Mouse (Mus musculus): Measurements from ENCODE around the gene Ucn2. TPM values are rescaled to one million over a fixed set of nuclear protein-coding genes. Genes with fewer than 3 reads are reported as not detected.

Ucn2 gene
- 1.5 TPM for polyA plus RNA-seq (2014; fragmentation: Illumina TruSeq; extraction: RNeasy Lipid Tissue Mini Kit (QIAGEN cat#74804); ENCODE audit: low read depth, low replicate concordance)

GRCm38 (mm10) chr9:108985710-108986109, at the start of gene Ucn2:
TSS of gene Ucn2 (plus strand) at chr9:108986010.

DNA sequence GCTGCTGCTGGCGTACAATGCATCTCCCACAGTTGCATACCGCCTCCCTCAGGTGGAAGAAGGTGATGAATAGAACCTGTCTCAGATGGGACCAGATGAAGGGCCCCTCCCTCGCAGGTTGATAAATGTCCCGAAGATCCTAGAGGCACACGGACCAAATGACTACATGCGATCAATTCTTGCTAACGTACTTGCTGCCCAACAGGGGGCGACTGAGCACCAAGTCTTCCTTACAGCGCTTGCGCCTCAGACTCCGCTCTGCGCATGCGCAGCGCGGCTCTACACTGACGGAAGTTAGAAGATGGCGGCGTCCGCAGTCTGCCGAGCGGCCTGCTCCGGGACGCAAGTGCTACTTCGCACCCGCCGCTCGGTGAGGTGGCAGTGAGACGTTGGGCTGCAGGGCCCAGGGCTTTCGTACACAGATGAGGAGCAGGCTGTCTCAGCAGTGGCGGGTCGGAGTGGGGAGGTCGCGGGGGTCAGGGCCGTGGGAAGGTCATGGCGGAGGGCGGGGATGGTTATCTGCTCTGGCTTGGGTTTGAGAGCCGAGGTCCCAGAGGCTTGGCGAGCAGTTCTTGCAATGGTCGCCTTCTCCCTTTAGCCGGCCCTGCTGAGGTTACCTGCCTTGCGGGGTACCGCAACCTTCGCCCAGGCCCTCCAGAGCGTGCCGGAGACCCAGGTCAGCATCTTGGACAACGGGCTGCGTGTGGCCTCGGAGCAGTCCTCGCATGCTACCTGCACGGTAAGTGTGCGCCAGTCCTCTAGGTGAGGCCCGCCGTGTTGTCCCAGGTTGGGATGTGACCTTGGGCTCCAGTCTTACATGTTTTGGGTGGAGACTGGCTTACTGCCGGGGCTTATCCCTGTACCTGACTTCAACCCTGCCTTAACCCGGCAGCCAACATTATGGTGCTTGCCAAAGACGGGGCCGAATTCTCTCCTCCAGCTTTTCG, 49.1 kb upstream of the Ucn2 start, which contains the start of gene Uqcrc1:
Gene Uqcrc1, plus strand, starts transcription at position 216 of the 947 bp plus-strand sequence.

DNA sequence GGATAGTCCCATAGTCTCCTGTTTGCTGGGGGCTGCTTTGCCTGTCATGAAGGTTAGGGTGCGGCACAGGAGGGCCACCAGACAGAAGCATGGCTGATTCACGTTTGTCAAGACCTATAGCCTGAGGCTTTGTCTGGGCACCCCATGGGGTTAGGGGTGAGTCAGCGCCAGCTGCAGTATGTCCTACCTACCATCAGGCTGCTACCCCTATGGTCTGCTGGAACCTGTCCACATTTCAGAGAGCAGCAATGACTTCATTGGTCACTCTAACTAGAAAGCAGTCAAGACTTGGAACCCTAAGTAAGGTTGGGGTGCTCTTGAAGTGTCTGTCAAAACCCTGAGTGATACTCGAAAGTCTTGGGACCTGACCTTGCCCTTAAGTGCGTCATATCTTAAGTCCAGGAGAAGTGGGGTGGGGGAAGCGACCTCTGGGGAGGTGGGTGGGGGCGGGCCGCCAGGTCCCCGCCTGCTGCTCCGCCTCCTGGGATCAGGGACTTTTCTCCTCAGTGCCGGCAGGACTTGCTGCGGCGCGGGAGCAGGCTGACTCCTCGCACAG, 32.7 kb upstream of the Ucn2 start, which contains the start of gene Col7a1:
Gene Col7a1, plus strand, starts transcription at position 506 of the 556 bp plus-strand sequence.

DNA sequence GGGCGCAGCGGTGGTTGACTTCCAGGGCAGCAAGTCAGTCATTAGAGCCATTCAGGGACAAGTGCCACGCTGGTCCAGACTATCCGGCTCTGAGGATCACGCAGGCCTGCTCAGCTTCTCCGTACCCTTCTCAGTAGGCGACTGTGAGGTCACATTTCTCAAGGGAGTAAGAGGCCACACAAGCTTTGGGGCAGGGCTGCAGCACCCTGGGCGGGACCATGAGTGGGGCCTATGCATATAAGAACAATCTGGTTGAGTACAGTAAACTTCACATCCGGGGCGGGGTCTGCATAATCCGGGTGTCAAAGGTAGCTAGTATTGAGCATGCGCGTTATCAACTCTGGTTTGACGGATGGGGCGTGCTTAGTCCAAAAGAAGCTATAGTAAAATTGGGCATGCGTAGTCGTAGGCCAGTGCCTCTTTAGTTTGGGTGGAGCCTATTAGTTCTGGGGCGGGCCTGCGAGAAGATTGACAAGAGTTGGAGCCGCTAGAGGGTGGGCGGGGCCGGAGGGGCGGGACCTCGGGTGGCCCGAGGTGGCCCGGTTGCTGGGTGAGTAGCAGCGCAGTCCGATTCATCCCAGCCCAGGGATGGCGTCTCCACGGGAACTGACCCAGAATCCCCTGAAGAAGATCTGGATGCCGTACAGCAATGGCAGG, 5.7 kb downstream of the Ucn2 start, which contains the start of gene Pfkfb4:
Gene Pfkfb4, plus strand, starts transcription at position 351 of the 657 bp plus-strand sequence.

Other genes with a start within 250 kb of the Ucn2 start
- 197 TPM for gene Ip6k2, start 202.2 kb upstream of the Ucn2 start, polyA plus RNA-seq (2014; fragmentation: Illumina TruSeq; extraction: RNeasy Lipid Tissue Mini Kit (QIAGEN cat#74804); ENCODE audit: low read depth, low replicate concordance)
- gene Nckipsd, start 177.6 kb upstream of the Ucn2 start, polyA plus RNA-seq (2014; fragmentation: Illumina TruSeq; extraction: RNeasy Lipid Tissue Mini Kit (QIAGEN cat#74804); ENCODE audit: low read depth, low replicate concordance): 22.0 TPM
- 0.14 TPM for gene Celsr3, start 159.7 kb upstream of the Ucn2 start, polyA plus RNA-seq (2014; fragmentation: Illumina TruSeq; extraction: RNeasy Lipid Tissue Mini Kit (QIAGEN cat#74804); ENCODE audit: low read depth, low replicate concordance)
- 7.9 TPM for gene Slc26a6, start 132.7 kb upstream of the Ucn2 start, polyA plus RNA-seq (2014; fragmentation: Illumina TruSeq; extraction: RNeasy Lipid Tissue Mini Kit (QIAGEN cat#74804); ENCODE audit: low read depth, low replicate concordance)
- gene Tmem89, start 71.4 kb upstream of the Ucn2 start, polyA plus RNA-seq (2014; fragmentation: Illumina TruSeq; extraction: RNeasy Lipid Tissue Mini Kit (QIAGEN cat#74804); ENCODE audit: low read depth, low replicate concordance): 3.0 TPM
- gene Uqcrc1, start 49.4 kb upstream of the Ucn2 start, polyA plus RNA-seq (2014; fragmentation: Illumina TruSeq; extraction: RNeasy Lipid Tissue Mini Kit (QIAGEN cat#74804); ENCODE audit: low read depth, low replicate concordance): 159 TPM
- 15.2 TPM for gene Col7a1, start 32.4 kb upstream of the Ucn2 start, polyA plus RNA-seq (2014; fragmentation: Illumina TruSeq; extraction: RNeasy Lipid Tissue Mini Kit (QIAGEN cat#74804); ENCODE audit: low read depth, low replicate concordance)
- 23.7 TPM for gene Pfkfb4, start 5.8 kb downstream of the Ucn2 start, polyA plus RNA-seq (2014; fragmentation: Illumina TruSeq; extraction: RNeasy Lipid Tissue Mini Kit (QIAGEN cat#74804); ENCODE audit: low read depth, low replicate concordance)
- gene Shisa5, start 52.6 kb downstream of the Ucn2 start, polyA plus RNA-seq (2014; fragmentation: Illumina TruSeq; extraction: RNeasy Lipid Tissue Mini Kit (QIAGEN cat#74804); ENCODE audit: low read depth, low replicate concordance): 103 TPM
- 17.6 TPM for gene Trex1, start 73.7 kb downstream of the Ucn2 start, polyA plus RNA-seq (2014; fragmentation: Illumina TruSeq; extraction: RNeasy Lipid Tissue Mini Kit (QIAGEN cat#74804); ENCODE audit: low read depth, low replicate concordance)
- 10.4 TPM for gene Atrip, start 88.1 kb downstream of the Ucn2 start, polyA plus RNA-seq (2014; fragmentation: Illumina TruSeq; extraction: RNeasy Lipid Tissue Mini Kit (QIAGEN cat#74804); ENCODE audit: low read depth, low replicate concordance)
- 7.0 TPM for gene Ccdc51, start 96.5 kb downstream of the Ucn2 start, polyA plus RNA-seq (2014; fragmentation: Illumina TruSeq; extraction: RNeasy Lipid Tissue Mini Kit (QIAGEN cat#74804); ENCODE audit: low read depth, low replicate concordance)
- gene Tma7, start 96.6 kb downstream of the Ucn2 start, polyA plus RNA-seq (2014; fragmentation: Illumina TruSeq; extraction: RNeasy Lipid Tissue Mini Kit (QIAGEN cat#74804); ENCODE audit: low read depth, low replicate concordance): 214 TPM
- 10.7 TPM for gene Plxnb1, start 109.4 kb downstream of the Ucn2 start, polyA plus RNA-seq (2014; fragmentation: Illumina TruSeq; extraction: RNeasy Lipid Tissue Mini Kit (QIAGEN cat#74804); ENCODE audit: low read depth, low replicate concordance)
- not detected for gene Fbxw21, start 176.0 kb downstream of the Ucn2 start, polyA plus RNA-seq (2014; fragmentation: Illumina TruSeq; extraction: RNeasy Lipid Tissue Mini Kit (QIAGEN cat#74804); ENCODE audit: low read depth, low replicate concordance)
- not detected for gene Fbxw13, start 210.0 kb downstream of the Ucn2 start, polyA plus RNA-seq (2014; fragmentation: Illumina TruSeq; extraction: RNeasy Lipid Tissue Mini Kit (QIAGEN cat#74804); ENCODE audit: low read depth, low replicate concordance)
- gene Fbxw20, start 248.7 kb downstream of the Ucn2 start, polyA plus RNA-seq (2014; fragmentation: Illumina TruSeq; extraction: RNeasy Lipid Tissue Mini Kit (QIAGEN cat#74804); ENCODE audit: low read depth, low replicate concordance): not detected

All from adipose tissue, adult 10 weeks (tissue).